Mouse (Mus musculus) lung, embryonic 14.5 days (tissue): Measurements from ENCODE around the gene Dock4. TPM values are rescaled to one million over a fixed set of nuclear protein-coding genes. Genes with fewer than 3 reads are reported as not detected.

Source experiments
- ATAC-seq: fragments of 200-750 bp; cut with Nextera tagmentation; 2 replicates; pipeline ENCODE4 v1.8.0; 2017; ENCODE audit warnings: mild to moderate bottlenecking, moderate TSS enrichment, moderate library complexity; ENCODE audit not compliant: insufficient read depth
- DNase-seq: peaks from one replicate; pipeline ENCODE4 v3.0.0-alpha.2; 2015
- H3K27ac ChIP-seq: fragments of 300-500 bp; sonication (generic); 2 replicates; pipeline ENCODE4 v1.5.1; 2014; ENCODE audit warnings: low read depth, mild to moderate bottlenecking, moderate library complexity
- H3K27me3 ChIP-seq: fragments of 300-500 bp; sonication (generic); 2 replicates; pipeline ENCODE4 v1.6.1; 2014; ENCODE audit warnings: low read length, control low read depth; ENCODE audit not compliant: insufficient read depth
- H3K36me3 ChIP-seq: fragments of 300-500 bp; sonication (generic); 2 replicates; pipeline ENCODE4 v1.6.1; 2014; ENCODE audit warnings: control low read depth; ENCODE audit not compliant: insufficient read depth
- H3K4me1 ChIP-seq: fragments of 300-500 bp; sonication (generic); 2 replicates; pipeline ENCODE4 v1.6.1; 2014; ENCODE audit warnings: antibody characterized with exemption, control low read depth; ENCODE audit not compliant: insufficient read depth
- H3K4me2 ChIP-seq: fragments of 300-500 bp; sonication (generic); 2 replicates; pipeline ENCODE4 v1.6.1; 2014; ENCODE audit warnings: mild to moderate bottlenecking
- H3K4me3 ChIP-seq: fragments of 300-500 bp; sonication (generic); 2 replicates; pipeline ENCODE4 v1.5.1; 2014; ENCODE audit warnings: low read depth, low read length
- H3K9ac ChIP-seq: fragments of 300-500 bp; sonication (generic); 2 replicates; pipeline ENCODE4 v1.6.1; 2014
- H3K9me3 ChIP-seq: fragments of 300-500 bp; sonication (generic); 2 replicates; pipeline ENCODE4 v1.6.1; 2016; ENCODE audit warnings: low read depth, low read length, control low read depth
- CTCF ChIP-seq: IDR thresholded peaks from 2 replicates; pipeline ENCODE4 v1.5.1; 2016; ENCODE audit warnings: antibody characterized with exemption, low read depth
- WGBS: fragments of 180-500 bp; shearing (Covaris S2); extraction: QIAGEN DNeasy Blood & Tissue Kit; methylation state at CpG from one replicate; pipeline ENCODE4 v1.1.7; 2014; 5-methylcytosine and 5-hydroxymethylcytosine counted together
- polyA plus RNA-seq: library from polyadenylated mRNA; unstranded; fragments of >200 nt; fragmentation: Nextera tagmentation; extraction: Ambion mirVana; gene quantifications from 2 replicates; pipeline ENCODE4 v1.2.1, GENCODE M21; 2014

The Dock4 gene
- polyA plus RNA-seq, 1 experiment from 2014 or later = 28.9 TPM

DNA sequence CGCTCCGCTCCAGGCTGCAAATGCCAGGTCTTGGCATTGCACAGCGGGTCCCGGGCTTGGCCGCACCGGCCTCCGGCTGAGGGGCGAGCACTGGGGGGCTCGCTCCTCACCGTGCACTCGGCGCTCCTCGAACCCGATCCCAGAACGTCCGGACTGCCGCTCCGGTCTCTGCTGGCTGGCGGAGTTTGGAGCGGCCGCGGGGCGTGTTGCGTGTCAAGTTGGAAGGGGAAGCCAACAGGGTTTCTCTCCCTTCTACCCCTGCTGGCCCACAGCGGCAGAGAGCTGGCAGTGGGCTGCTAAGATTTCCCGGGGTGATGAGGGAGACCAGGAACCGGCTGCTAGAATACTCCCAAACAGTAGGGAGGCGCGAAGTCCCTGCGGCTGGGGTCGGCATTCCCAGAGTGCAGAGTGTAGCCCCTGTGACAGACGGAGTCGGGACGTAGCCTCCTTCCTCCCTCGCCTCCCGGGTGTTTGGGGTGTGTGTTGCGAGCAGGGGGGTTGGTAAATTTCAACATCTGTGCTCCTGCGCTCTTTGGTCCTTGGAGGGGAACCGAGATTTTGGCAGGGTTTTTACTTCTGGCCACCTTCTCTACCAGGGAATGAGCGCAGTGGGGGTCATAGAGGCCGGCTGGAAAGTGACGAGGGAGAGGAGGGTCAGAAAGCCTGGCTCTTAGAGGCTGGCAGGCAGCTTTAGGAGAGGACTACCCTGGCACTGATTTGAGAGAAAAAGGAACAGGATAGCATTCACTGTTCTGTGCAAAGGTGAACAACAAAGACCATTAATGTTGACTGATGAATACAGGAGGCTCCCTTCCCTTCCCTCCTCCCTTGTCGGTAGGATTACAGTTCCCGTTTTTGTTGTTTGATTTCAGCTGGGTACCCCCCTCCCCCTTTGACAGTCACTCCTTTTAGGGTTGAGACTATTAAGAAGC, 964 bp downstream of the Dock4 start:
- peaks cover 10% of the 10 kb centered on the region for H3K4me1 ChIP-seq
- peak overlapping the region; percentile 79 for H3K9ac ChIP-seq
- H3K4me2 ChIP-seq = peak overlapping the region; percentile 88
- no peak; the same call in 1 of the 2 replicates for TF ChIP-seq CTCF
- ATAC-seq = peak; percentile 32
- under 1% methylated on average over 44 of the region's 44 CpGs for whole genome bisulfite sequencing
- peak overlapping the region; percentile 77; the same call in 1 of the 2 replicates for H3K27ac ChIP-seq
- DNase-seq = peak; percentile 65
- H3K36me3 ChIP-seq = no peaks in the 10 kb centered on the region
- H3K9me3 ChIP-seq = no peaks in the 10 kb centered on the region
- peak overlapping the region; percentile 83 for H3K4me3 ChIP-seq
- H3K27me3 ChIP-seq = no peaks in the 10 kb centered on the region

- peak overlapping the region; percentile 88 for H3K4me2 ChIP-seq
- 6% methylated on average over 10 of the region's 10 CpGs for WGBS
- peak overlapping the region; percentile 83 for H3K4me3 ChIP-seq
- DNase-seq (no peak), ATAC-seq (no peak)
- no peaks in the 10 kb centered on the region for H3K36me3 ChIP-seq
- no peaks in the 10 kb centered on the region for H3K27me3 ChIP-seq
- no peak for TF ChIP-seq CTCF
- H3K4me1 ChIP-seq = peaks cover 8% of the 10 kb centered on the region; the same call in 1 of the 2 replicates
- peak overlapping the region; percentile 79 for H3K9ac ChIP-seq
- H3K9me3 ChIP-seq = no peaks in the 10 kb centered on the region
- no peak overlapping the region for H3K27ac ChIP-seq
Measured at GRCm38 (mm10) chr12:40447561-40448355, 2.0 kb downstream of the Dock4 start.

DNA sequence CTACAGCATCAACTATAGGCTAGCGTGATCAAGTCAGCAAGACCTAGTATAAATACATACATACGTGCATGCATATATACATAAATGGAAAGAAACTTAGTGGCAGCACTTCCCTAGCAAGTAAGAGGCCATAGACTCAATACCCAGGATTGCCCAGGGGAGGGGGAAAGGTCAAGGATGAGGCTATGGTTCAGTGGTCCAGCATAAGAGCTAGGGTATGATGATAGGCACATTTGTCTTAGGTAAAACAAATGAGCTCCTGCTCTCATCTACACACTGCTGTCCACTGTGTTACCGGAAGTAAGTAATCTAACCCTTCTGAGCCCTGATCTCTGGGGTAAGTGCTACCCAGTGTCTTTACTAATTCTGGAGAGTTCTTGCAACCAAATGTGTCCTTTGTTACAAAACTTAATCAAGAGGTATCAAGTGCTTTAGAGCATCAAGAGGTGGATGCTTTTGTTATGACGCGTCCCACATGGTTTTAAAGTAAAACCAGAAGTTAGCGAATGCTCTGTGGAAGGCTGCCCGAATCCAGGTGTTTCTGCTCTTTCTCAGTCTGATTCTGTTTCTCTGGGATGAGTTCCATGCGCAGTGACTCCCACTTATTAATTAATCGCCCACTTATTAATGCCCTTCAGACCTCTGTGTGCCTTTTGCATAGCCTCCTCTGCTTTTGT, 3.5 kb downstream of the Dock4 start:
- no peaks in the 10 kb centered on the region for H3K36me3 ChIP-seq
- H3K9me3 ChIP-seq = no peaks in the 10 kb centered on the region
- peaks cover 8% of the 10 kb centered on the region; the same call in 1 of the 2 replicates for H3K4me1 ChIP-seq
- ATAC-seq = no peak
- 48% methylated on average over 9 of the region's 9 CpGs for WGBS
- no peak overlapping the region for H3K4me3 ChIP-seq
- H3K27me3 ChIP-seq = no peaks in the 10 kb centered on the region
- no peak for DNase-seq
- no peak overlapping the region for H3K27ac ChIP-seq
- H3K9ac ChIP-seq = no peak overlapping the region
- no peak for TF ChIP-seq CTCF
- H3K4me2 ChIP-seq = peak overlapping the region; percentile 26; the same call in 1 of the 2 replicates

GRCm38 (mm10) chr12:40456517-40456916, 10.8 kb downstream of the Dock4 start:
- Histone ChIP-seq H3K4me3 (no peak overlapping the region), H3K27me3 (no peaks in the 10 kb centered on the region), H3K9ac (no peak overlapping the region), H3K4me2 (no peak overlapping the region), H3K9me3 (no peaks in the 10 kb centered on the region), H3K27ac (no peak overlapping the region), H3K36me3 (no peaks in the 10 kb centered on the region), H3K4me1 (0 out of 2 replicates have a peak, but pooled peaks cover 3% of the 10 kb centered on the region)
- TF ChIP-seq CTCF = no peak
- WGBS = 86% methylated on average over 2 of the region's 2 CpGs
- DNase-seq (no peak), ATAC-seq (no peak)

DNA sequence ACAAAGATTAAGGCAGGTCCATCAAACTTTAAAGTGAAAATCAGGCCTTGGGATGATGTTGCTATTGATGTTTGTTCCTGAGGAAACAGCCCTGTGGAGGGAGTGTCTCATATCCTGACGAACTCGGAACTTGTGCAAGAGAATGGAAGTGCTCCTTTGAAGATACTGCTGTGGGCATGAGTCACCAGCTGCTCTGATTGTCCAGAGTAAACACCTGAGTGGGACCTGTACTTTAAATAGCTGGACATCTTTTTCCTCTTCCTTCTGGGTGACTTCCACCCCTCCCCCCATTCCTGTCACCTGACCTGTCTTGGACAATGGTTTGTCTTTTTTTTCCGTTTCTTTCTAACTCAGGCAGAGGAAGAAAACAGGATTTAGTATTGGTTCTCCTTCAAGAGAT, 13.2 kb downstream of the Dock4 start:
- WGBS = 56% methylated on average over 3 of the region's 3 CpGs
- Histone ChIP-seq H3K27ac (0 out of 2 replicates have a peak overlapping the region, but pooled peaks have one; percentile 59), H3K9me3 (no peaks in the 10 kb centered on the region), H3K4me2 (no peak overlapping the region), H3K27me3 (no peaks in the 10 kb centered on the region), H3K4me3 (no peak overlapping the region), H3K9ac (no peak overlapping the region), H3K36me3 (no peaks in the 10 kb centered on the region), H3K4me1 (peaks cover 9% of the 10 kb centered on the region)
- ATAC-seq = peak; percentile 59; the same call in 1 of the 2 replicates
- peak; percentile 51 for DNase-seq
- TF ChIP-seq CTCF = no peak

GRCm38 (mm10) chr12:40459673-40460265, 14.0 kb downstream of the Dock4 start:
- no peak overlapping the region for H3K4me2 ChIP-seq
- no peaks in the 10 kb centered on the region for H3K9me3 ChIP-seq
- H3K27me3 ChIP-seq = no peaks in the 10 kb centered on the region
- peaks cover 16% of the 10 kb centered on the region for H3K4me1 ChIP-seq
- H3K36me3 ChIP-seq = no peaks in the 10 kb centered on the region
- no peak for TF ChIP-seq CTCF
- H3K9ac ChIP-seq = no peak overlapping the region
- WGBS = 57% methylated on average over 6 of the region's 6 CpGs
- DNase-seq (no peak), ATAC-seq (no peak)
- no peak overlapping the region for H3K4me3 ChIP-seq
- peak overlapping the region; percentile 59; the same call in 1 of the 2 replicates for H3K27ac ChIP-seq
